Mouse (Mus musculus): Measurements from ENCODE around the gene Itgb3. TPM values are rescaled to one million over a fixed set of nuclear protein-coding genes. Genes with fewer than 3 reads are reported as not detected.

Itgb3 gene
- polyA plus RNA-seq, 1 experiment = 25.0 TPM

GRCm38 (mm10) chr11:104588513-104588912 lies 19.3 kb upstream of the Itgb3 start:
- Histone ChIP-seq H3ac (ENCODE audit: control insufficient read depth, insufficient read length) (no peak overlapping the region), H3K4me3 (no peak overlapping the region), H3K27me3 (ENCODE audit: control insufficient read depth, insufficient read depth, insufficient read length) (no peaks in the 10 kb centered on the region), H3K36me3 (ENCODE audit: control insufficient read depth, insufficient read depth) (peaks cover 5% of the 10 kb centered on the region), H3K4me2 (ENCODE audit: low read depth) (no peak overlapping the region), H3K79me2 (ENCODE audit: control insufficient read depth, insufficient read depth) (no peaks in the 10 kb centered on the region)
- TF ChIP-seq POLR2AphosphoS2 (IDR thresholded peaks at IDR 0.05; ENCODE audit: insufficient read length, low read depth) = peak; percentile 74
- no peak for TF ChIP-seq SRF (IDR thresholded peaks at IDR 0.05; ENCODE audit: control insufficient read depth, insufficient read length, low read depth)
- TF ChIP-seq MAX (IDR thresholded peaks at IDR 0.05; ENCODE audit: low read depth) = no peak
- TF ChIP-seq E2F4 (IDR thresholded peaks at IDR 0.05; ENCODE audit: insufficient read depth) = no peak
- TF ChIP-seq REST (IDR thresholded peaks at IDR 0.05; ENCODE audit: insufficient read depth, insufficient read length) = no peak
- no peak for TF ChIP-seq MYOG (IDR thresholded peaks at IDR 0.05; ENCODE audit: control insufficient read depth in 1 of 3, insufficient read depth in 1 of 3, insufficient read length in 2 of 3, low read depth in 2 of 3)
- TF ChIP-seq TCF12 (IDR thresholded peaks at IDR 0.05; ENCODE audit: insufficient read depth, poor library complexity, severe bottlenecking) = no peak
- peak; percentile 63 for TF ChIP-seq POLR2A (IDR thresholded peaks at IDR 0.05; ENCODE audit: insufficient read length, low read depth)

GRCm38 (mm10) chr11:104589570-104589969 lies 18.2 kb upstream of the Itgb3 start:
- no peak for TF ChIP-seq TCF3 (IDR thresholded peaks at IDR 0.05; ENCODE audit: insufficient read length, low read depth)
- peak; percentile 72 for TF ChIP-seq POLR2AphosphoS2 (IDR thresholded peaks at IDR 0.05; ENCODE audit: insufficient read length, low read depth)
- peak; percentile 2 for TF ChIP-seq POLR2A (IDR thresholded peaks at IDR 0.05; ENCODE audit: insufficient read length, low read depth)
- no peak overlapping the region for H3K4me3 ChIP-seq
- no peaks in the 10 kb centered on the region for H3K79me2 ChIP-seq (ENCODE audit: control insufficient read depth, insufficient read depth)
- peaks cover 5% of the 10 kb centered on the region for H3K36me3 ChIP-seq (ENCODE audit: control insufficient read depth, insufficient read depth)
- no peak overlapping the region for H3ac ChIP-seq (ENCODE audit: control insufficient read depth, insufficient read length)
- H3K4me2 ChIP-seq (ENCODE audit: low read depth) = no peak overlapping the region
- no peaks in the 10 kb centered on the region for H3K27me3 ChIP-seq (ENCODE audit: control insufficient read depth, insufficient read depth, insufficient read length)

GRCm38 (mm10) chr11:104590148-104590547 lies 17.7 kb upstream of the Itgb3 start:
- Histone ChIP-seq H3K36me3 (ENCODE audit: control insufficient read depth, insufficient read depth) (peaks cover 5% of the 10 kb centered on the region), H3K79me2 (ENCODE audit: control insufficient read depth, insufficient read depth) (no peaks in the 10 kb centered on the region), H3K4me2 (ENCODE audit: low read depth) (no peak overlapping the region), H3K27me3 (ENCODE audit: control insufficient read depth, insufficient read depth, insufficient read length) (no peaks in the 10 kb centered on the region), H3K4me3 (no peak overlapping the region), H3ac (ENCODE audit: control insufficient read depth, insufficient read length) (no peak overlapping the region)
- TF ChIP-seq POLR2AphosphoS2 (IDR thresholded peaks at IDR 0.05; ENCODE audit: insufficient read length, low read depth) (peak; percentile 82), CEBPB (IDR thresholded peaks at IDR 0.05; ENCODE audit: insufficient read depth, poor library complexity, severe bottlenecking) (no peak), E2F4 (IDR thresholded peaks at IDR 0.05; ENCODE audit: insufficient read depth) (no peak)

- no peak overlapping the region for H3K4me2 ChIP-seq (ENCODE audit: low read depth)
- peaks cover 5% of the 10 kb centered on the region for H3K36me3 ChIP-seq (ENCODE audit: control insufficient read depth, insufficient read depth)
- no peaks in the 10 kb centered on the region for H3K27me3 ChIP-seq (ENCODE audit: control insufficient read depth, insufficient read depth, insufficient read length)
- TF ChIP-seq MYOG (IDR thresholded peaks at IDR 0.05; ENCODE audit: control insufficient read depth in 1 of 3, insufficient read depth in 1 of 3, insufficient read length in 2 of 3, low read depth in 2 of 3) = no peak
- TF ChIP-seq REST (IDR thresholded peaks at IDR 0.05; ENCODE audit: insufficient read depth, insufficient read length) = no peak
- no peak for TF ChIP-seq MAX (IDR thresholded peaks at IDR 0.05; ENCODE audit: low read depth)
- no peak for TF ChIP-seq TCF3 (IDR thresholded peaks at IDR 0.05; ENCODE audit: insufficient read length, low read depth)
- no peak for TF ChIP-seq USF1 (IDR thresholded peaks at IDR 0.05; ENCODE audit: low read depth)
- TF ChIP-seq MYOD1 (IDR thresholded peaks at IDR 0.05; ENCODE audit: control insufficient read depth in 1 of 3, insufficient read length in 2 of 3, low read depth in 2 of 3) = no peak
- no peak for TF ChIP-seq TCF12 (IDR thresholded peaks at IDR 0.05; ENCODE audit: insufficient read depth, poor library complexity, severe bottlenecking)
- no peak for TF ChIP-seq POLR2A (IDR thresholded peaks at IDR 0.05; ENCODE audit: insufficient read length, low read depth)
- TF ChIP-seq E2F4 (IDR thresholded peaks at IDR 0.05; ENCODE audit: insufficient read depth) = no peak
- no peak for TF ChIP-seq SRF (IDR thresholded peaks at IDR 0.05; ENCODE audit: control insufficient read depth, insufficient read length, low read depth)
- TF ChIP-seq POLR2AphosphoS2 (IDR thresholded peaks at IDR 0.05; ENCODE audit: insufficient read length, low read depth) = no peak
- TF ChIP-seq CEBPB (IDR thresholded peaks at IDR 0.05; ENCODE audit: insufficient read depth, poor library complexity, severe bottlenecking) = no peak
- no peak overlapping the region for H3K4me3 ChIP-seq
- no peaks in the 10 kb centered on the region for H3K79me2 ChIP-seq (ENCODE audit: control insufficient read depth, insufficient read depth)
- H3ac ChIP-seq (ENCODE audit: control insufficient read depth, insufficient read length) = no peak overlapping the region
These were observed 15.5 kb upstream of the Itgb3 start for GRCm38 (mm10) chr11:104592066-104592835.

GRCm38 (mm10) chr11:104596365-104596764 lies 11.4 kb upstream of the Itgb3 start:
- peak overlapping the region; percentile 64 for H3K4me2 ChIP-seq (ENCODE audit: low read depth)
- no peaks in the 10 kb centered on the region for H3K27me3 ChIP-seq (ENCODE audit: control insufficient read depth, insufficient read depth, insufficient read length)

More at GRCm38 (mm10) chr11:104596365-104596764, 11.4 kb upstream of the Itgb3 start:
- no peaks in the 10 kb centered on the region for H3K36me3 ChIP-seq (ENCODE audit: control insufficient read depth, insufficient read depth)
- TF ChIP-seq REST (IDR thresholded peaks at IDR 0.05; ENCODE audit: insufficient read depth, insufficient read length) (no peak), POLR2AphosphoS2 (IDR thresholded peaks at IDR 0.05; ENCODE audit: insufficient read length, low read depth) (no peak), POLR2A (IDR thresholded peaks at IDR 0.05; ENCODE audit: insufficient read length, low read depth) (no peak), MAX (IDR thresholded peaks at IDR 0.05; ENCODE audit: low read depth) (no peak)
- no peak overlapping the region for H3ac ChIP-seq (ENCODE audit: control insufficient read depth, insufficient read length)
- no peak overlapping the region for H3K4me3 ChIP-seq
- H3K79me2 ChIP-seq (ENCODE audit: control insufficient read depth, insufficient read depth) = no peaks in the 10 kb centered on the region
